Mouse (Mus musculus) C2C12 (cell line): ENCODE measurements around the gene Prr3.

ENCODE experiments used
- CEBPB ChIP-seq: IDR thresholded peaks from one replicate; pipeline ENCODE4 v1.6.1; 2011; ENCODE audit warnings: low read depth, mild to moderate bottlenecking, control low read depth, moderate library complexity
- CTCF ChIP-seq: IDR thresholded peaks from one replicate; pipeline ENCODE4 v1.5.1; 2011; ENCODE audit not compliant: control insufficient read depth, insufficient read depth, insufficient read length
- MAX ChIP-seq: IDR thresholded peaks from one replicate; pipeline ENCODE4 v1.6.1; 2011; ENCODE audit warnings: mild to moderate bottlenecking, control low read depth
- MYOD1 ChIP-seq: IDR thresholded peaks from one replicate; pipeline ENCODE4 v1.6.1; 2011; ENCODE audit warnings: low read depth; ENCODE audit not compliant: control insufficient read depth, insufficient read length
- USF1 ChIP-seq: IDR thresholded peaks from one replicate; pipeline ENCODE4 v1.6.1; 2011; ENCODE audit warnings: low read depth, mild to moderate bottlenecking, control low read depth, moderate library complexity

GRCm38 (mm10) chr17:35981776-35982175 lies 1.7 kb upstream of the Prr3 start:
- TF ChIP-seq CTCF = no peak
- TF ChIP-seq MYOD1 = no peak
- no peak for TF ChIP-seq CEBPB
- TF ChIP-seq MAX = no peak
- no peak for TF ChIP-seq USF1
